Mouse (Mus musculus) myocyte (in vitro differentiated cells): ENCODE measurements around the gene Npm3. TPM values are rescaled to one million over a fixed set of nuclear protein-coding genes. Genes with fewer than 3 reads are reported as not detected.

Experiments
- H3K27me3 ChIP-seq: one replicate; pipeline ENCODE4 v1.6.1; 2011; ENCODE audit not compliant: control insufficient read depth, insufficient read depth, insufficient read length
- H3K36me3 ChIP-seq: one replicate; pipeline ENCODE4 v1.6.1; 2011; ENCODE audit not compliant: control insufficient read depth, insufficient read depth
- H3K4me2 ChIP-seq: one replicate; pipeline ENCODE4 v1.6.1; 2011; ENCODE audit warnings: low read depth, control low read depth
- H3K4me3 ChIP-seq: one replicate; pipeline ENCODE4 v1.5.1; 2011; ENCODE audit warnings: mild to moderate bottlenecking, control low read depth, moderate library complexity
- H3K79me2 ChIP-seq: one replicate; pipeline ENCODE4 v1.6.1; 2011; ENCODE audit not compliant: control insufficient read depth, insufficient read depth
- H3ac ChIP-seq: one replicate; pipeline ENCODE4 v1.6.1; 2011; ENCODE audit not compliant: control insufficient read depth, insufficient read length
- CEBPB ChIP-seq: IDR thresholded peaks from 2 replicates; pipeline ENCODE4 v1.6.1; 2011; ENCODE audit warnings: mild to moderate bottlenecking, moderate library complexity; ENCODE audit not compliant: poor library complexity, insufficient read depth, severe bottlenecking
- E2F4 ChIP-seq: IDR thresholded peaks from one replicate; pipeline ENCODE4 v1.6.1; 2011; ENCODE audit warnings: mild to moderate bottlenecking, control low read depth, moderate library complexity; ENCODE audit not compliant: insufficient read depth
- MAX ChIP-seq: IDR thresholded peaks from one replicate; pipeline ENCODE4 v1.6.1; 2011; ENCODE audit warnings: low read depth, mild to moderate bottlenecking, control low read depth
- MYOD1 ChIP-seq, 3 experiments: IDR thresholded peaks; one replicate each; pipeline ENCODE4 v1.6.1; 2011; ENCODE audit warnings: control low read depth in 2 of 3, low read depth in 2 of 3, mild to moderate bottlenecking in 2 of 3, moderate library complexity in 1 of 3; ENCODE audit not compliant: insufficient read length in 2 of 3, control insufficient read depth in 1 of 3
- MYOG ChIP-seq, 3 experiments: IDR thresholded peaks; one replicate each; pipeline ENCODE4 v1.6.1; 2011; ENCODE audit warnings: control low read depth in 2 of 3, low read depth in 2 of 3, mild to moderate bottlenecking in 2 of 3; ENCODE audit not compliant: insufficient read length in 2 of 3, control insufficient read depth in 1 of 3, insufficient read depth in 1 of 3
- POLR2A ChIP-seq: IDR thresholded peaks from one replicate; pipeline ENCODE4 v1.6.1; 2011; ENCODE audit warnings: low read depth, mild to moderate bottlenecking, control low read depth, moderate library complexity; ENCODE audit not compliant: insufficient read length
- POLR2AphosphoS2 ChIP-seq: IDR thresholded peaks from one replicate; pipeline ENCODE4 v1.6.1; 2011; ENCODE audit warnings: low read depth, control low read depth; ENCODE audit not compliant: insufficient read length
- REST ChIP-seq: IDR thresholded peaks from one replicate; pipeline ENCODE4 v1.6.1; 2011; ENCODE audit warnings: mild to moderate bottlenecking, control low read depth, moderate library complexity; ENCODE audit not compliant: insufficient read depth, insufficient read length
- SRF ChIP-seq: IDR thresholded peaks from one replicate; pipeline ENCODE4 v1.6.1; 2011; ENCODE audit warnings: low read depth; ENCODE audit not compliant: control insufficient read depth, insufficient read length
- TCF12 ChIP-seq: IDR thresholded peaks from one replicate; pipeline ENCODE4 v1.6.1; 2011; ENCODE audit warnings: mild to moderate bottlenecking, control low read depth; ENCODE audit not compliant: poor library complexity, insufficient read depth, severe bottlenecking
- TCF3 ChIP-seq: IDR thresholded peaks from one replicate; pipeline ENCODE4 v1.6.1; 2011; ENCODE audit warnings: low read depth, control low read depth; ENCODE audit not compliant: insufficient read length
- USF1 ChIP-seq: IDR thresholded peaks from one replicate; pipeline ENCODE4 v1.6.1; 2011; ENCODE audit warnings: low read depth, mild to moderate bottlenecking, control low read depth, moderate library complexity
- polyA plus RNA-seq: library from polyadenylated mRNA; unstranded; fragments of >200 nt; fragmentation: generic; extraction: Trizol; gene quantifications from one replicate; pipeline ENCODE4 v1.2.1, GENCODE M21; 2012; ENCODE audit warnings: missing spikeins

The Npm3 gene
- polyA plus RNA-seq, 1 experiment = 97.2 TPM

DNA sequence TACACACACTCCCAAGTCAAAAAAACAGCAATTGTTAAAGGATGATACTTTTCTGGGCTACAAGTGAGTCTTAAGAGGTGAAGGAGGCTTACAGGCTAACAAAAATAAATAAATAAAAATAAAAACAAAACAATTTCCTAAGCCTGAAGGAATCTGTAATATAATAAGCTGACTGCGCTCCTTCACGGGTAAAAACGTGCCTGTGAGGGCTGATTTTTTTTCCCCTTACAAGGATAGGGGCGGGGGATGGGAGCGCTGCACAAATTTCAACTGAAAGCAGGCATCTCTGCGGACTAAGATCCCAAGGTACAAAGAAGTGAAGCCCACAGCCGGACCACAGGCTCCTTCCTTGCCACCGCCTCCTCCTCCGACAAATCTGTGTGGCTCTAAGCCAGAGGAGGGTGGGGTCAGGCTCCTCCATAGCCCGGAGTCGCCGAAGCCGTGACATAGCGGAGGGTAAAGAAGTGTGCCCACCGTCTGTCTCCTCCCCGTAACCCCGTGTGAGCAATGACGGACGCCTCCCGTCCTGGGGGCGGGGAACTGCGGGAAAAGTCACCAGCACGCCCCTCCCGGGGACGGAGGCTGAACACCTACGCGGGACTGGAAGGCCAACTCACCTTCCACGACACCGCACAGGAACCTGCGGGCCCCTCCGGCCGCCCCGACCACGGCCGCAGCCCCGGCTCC is 33.1 kb upstream of the Npm3 start:
- Histone ChIP-seq H3K27me3 (no peaks in the 10 kb centered on the region), H3ac (peak overlapping the region; percentile 60), H3K4me3 (peak overlapping the region; percentile 85), H3K4me2 (peak overlapping the region; percentile 88), H3K36me3 (peaks cover 18% of the 10 kb centered on the region), H3K79me2 (peaks cover 55% of the 10 kb centered on the region)
- TF ChIP-seq POLR2A (peak; percentile 47), USF1 (no peak), E2F4 (no peak), MYOD1 (IDR thresholded peaks at IDR 0.05; ENCODE audit: control insufficient read depth in 1 of 3, insufficient read length in 2 of 3, low read depth in 2 of 3) (no peak), POLR2AphosphoS2 (peak; percentile 26), MYOG (IDR thresholded peaks at IDR 0.05; ENCODE audit: control insufficient read depth in 1 of 3, insufficient read depth in 1 of 3, insufficient read length in 2 of 3, low read depth in 2 of 3) (no peak), TCF3 (no peak), TCF12 (no peak), SRF (no peak), REST (no peak), MAX (no peak)

DNA sequence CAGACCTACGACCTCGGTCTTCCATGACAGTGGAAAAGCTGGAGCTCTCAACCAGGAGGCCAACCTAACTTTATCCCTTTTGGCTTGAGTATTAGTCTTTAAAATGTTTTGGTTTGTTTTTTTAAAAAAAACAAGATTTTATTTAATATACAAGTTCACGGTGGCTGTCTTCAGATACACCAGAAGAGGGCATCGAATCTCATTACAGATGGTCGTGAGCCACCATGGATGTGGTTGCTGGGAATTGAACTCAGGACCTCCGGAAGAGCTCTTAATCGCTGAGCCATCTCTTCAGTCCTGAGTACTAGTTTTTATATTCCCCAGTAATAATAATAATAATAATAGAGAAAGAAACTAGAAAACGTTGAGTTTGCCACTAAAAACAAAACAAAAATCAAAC is 32.3 kb upstream of the Npm3 start:
- TF ChIP-seq REST (no peak), SRF (no peak), TCF3 (no peak), E2F4 (no peak), MAX (no peak), USF1 (no peak), MYOD1 (IDR thresholded peaks at IDR 0.05; ENCODE audit: control insufficient read depth in 1 of 3, insufficient read length in 2 of 3, low read depth in 2 of 3) (no peak), POLR2AphosphoS2 (no peak), MYOG (IDR thresholded peaks at IDR 0.05; ENCODE audit: control insufficient read depth in 1 of 3, insufficient read depth in 1 of 3, insufficient read length in 2 of 3, low read depth in 2 of 3) (no peak), CEBPB (no peak), TCF12 (no peak), POLR2A (no peak)
- Histone ChIP-seq H3K79me2 (peaks cover 59% of the 10 kb centered on the region), H3K36me3 (peaks cover 21% of the 10 kb centered on the region), H3K27me3 (no peaks in the 10 kb centered on the region), H3K4me2 (peak overlapping the region; percentile 88), H3ac (no peak overlapping the region), H3K4me3 (peak overlapping the region; percentile 85)

DNA sequence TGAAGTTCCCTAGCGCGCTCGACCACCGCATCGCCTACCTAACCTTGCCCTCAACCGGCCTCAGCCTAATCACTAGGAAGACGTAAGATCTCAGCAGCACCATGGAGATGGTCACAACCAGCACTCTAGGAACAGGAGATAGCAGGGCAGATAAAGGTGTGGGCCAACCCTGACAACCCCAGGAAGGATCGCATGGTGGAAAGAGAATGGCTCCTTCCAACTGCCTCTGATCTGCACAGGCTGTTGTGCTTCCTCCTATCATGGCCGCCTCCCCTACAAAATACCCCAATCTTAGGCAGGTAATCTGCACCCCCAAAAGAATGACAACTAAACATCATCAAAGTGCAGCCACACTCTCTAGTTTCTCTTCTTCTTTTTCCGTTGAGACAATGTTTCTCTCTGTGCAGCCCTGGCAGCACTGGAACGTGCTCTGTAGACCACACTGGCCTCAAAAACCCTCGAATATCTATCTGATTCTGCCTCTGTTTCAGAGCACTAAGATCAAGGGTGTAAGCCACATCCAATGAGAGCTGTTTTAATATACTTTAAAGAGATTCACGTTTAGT is 31.0 kb upstream of the Npm3 start:
- Histone ChIP-seq H3K4me2 (peak overlapping the region; percentile 88), H3K27me3 (no peaks in the 10 kb centered on the region), H3K4me3 (no peak overlapping the region), H3K79me2 (peaks cover 59% of the 10 kb centered on the region), H3ac (no peak overlapping the region), H3K36me3 (peaks cover 33% of the 10 kb centered on the region)
- TF ChIP-seq MAX = no peak
- no peak for TF ChIP-seq POLR2AphosphoS2
- TF ChIP-seq POLR2A = no peak
- TF ChIP-seq USF1 = no peak

DNA sequence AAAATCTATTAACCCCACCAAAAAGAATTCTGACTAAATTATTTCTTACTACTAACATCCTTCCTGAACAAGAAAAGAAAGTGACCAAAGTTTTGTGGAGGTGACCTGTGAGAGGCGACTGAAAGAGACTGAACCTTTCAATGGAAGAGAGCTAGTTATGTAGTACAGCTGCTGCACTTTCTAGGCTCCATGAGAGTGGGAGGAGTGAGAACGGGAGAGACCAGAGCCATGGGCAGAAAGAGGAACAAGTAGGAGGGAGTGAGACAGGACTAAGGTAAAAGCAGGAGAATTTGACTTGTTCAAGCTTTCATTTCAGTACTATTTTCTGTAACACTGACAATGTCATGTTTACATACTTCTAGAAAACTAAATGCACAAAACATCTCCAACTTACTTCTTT is 26.1 kb upstream of the Npm3 start:
- Histone ChIP-seq H3K4me3 (no peak overlapping the region), H3K27me3 (no peaks in the 10 kb centered on the region), H3ac (no peak overlapping the region), H3K4me2 (no peak overlapping the region), H3K79me2 (peaks cover 34% of the 10 kb centered on the region), H3K36me3 (peaks cover 61% of the 10 kb centered on the region)
- TF ChIP-seq MAX (no peak), MYOD1 (IDR thresholded peaks at IDR 0.05; ENCODE audit: control insufficient read depth in 1 of 3, insufficient read length in 2 of 3, low read depth in 2 of 3) (no peak), MYOG (IDR thresholded peaks at IDR 0.05; ENCODE audit: control insufficient read depth in 1 of 3, insufficient read depth in 1 of 3, insufficient read length in 2 of 3, low read depth in 2 of 3) (no peak), TCF12 (no peak), POLR2AphosphoS2 (no peak), SRF (no peak), REST (no peak), USF1 (no peak), E2F4 (no peak), POLR2A (no peak), CEBPB (no peak), TCF3 (no peak)
